Mouse (Mus musculus) kidney, embryonic 14.5 days (tissue): ENCODE data around the gene Skint8. TPM values are rescaled to one million over a fixed set of nuclear protein-coding genes. Genes with fewer than 3 reads are reported as not detected.
"Not testable (repeated sequence)": the region's sequence is repeated elsewhere in the genome, so short reads cannot be mapped to it uniquely, and the experiment has no call there.

ENCODE experiments used
- ATAC-seq: fragments of 200-750 bp; cut with Nextera tagmentation; 2 replicates; pipeline ENCODE4 v1.8.0; 2017; ENCODE audit warnings: moderate number of reproducible peaks, mild to moderate bottlenecking, moderate TSS enrichment, moderate library complexity; ENCODE audit not compliant: low FRiP score, low TSS enrichment
- H3K27ac ChIP-seq: fragments of 300-500 bp; sonication (generic); 2 replicates; pipeline ENCODE4 v1.5.1; 2014; ENCODE audit warnings: low read depth, mild to moderate bottlenecking, low read length, moderate library complexity, mixed read lengths
- H3K27me3 ChIP-seq: fragments of 300-500 bp; sonication (generic); 2 replicates; pipeline ENCODE4 v1.6.1; 2014; ENCODE audit warnings: mild to moderate bottlenecking, low read length; ENCODE audit not compliant: control insufficient read depth, insufficient read depth
- H3K36me3 ChIP-seq: fragments of 300-500 bp; sonication (generic); 2 replicates; pipeline ENCODE4 v1.6.1; 2014; ENCODE audit warnings: low read length, mixed read lengths; ENCODE audit not compliant: control insufficient read depth, insufficient read depth
- H3K4me1 ChIP-seq: fragments of 300-500 bp; sonication (generic); 2 replicates; pipeline ENCODE4 v1.6.1; 2014; ENCODE audit warnings: low read length, mixed read lengths; ENCODE audit not compliant: control insufficient read depth, insufficient read depth
- H3K4me2 ChIP-seq: fragments of 300-500 bp; sonication (generic); replicated peaks from 2 replicates; pipeline ENCODE4 v1.6.1; 2014; ENCODE audit warnings: low read depth, mild to moderate bottlenecking, low read length
- H3K4me3 ChIP-seq: fragments of 300-500 bp; sonication (generic); 2 replicates; pipeline ENCODE4 v1.5.1; 2014; ENCODE audit warnings: mild to moderate bottlenecking, low read length
- H3K9ac ChIP-seq: fragments of 300-500 bp; sonication (generic); 2 replicates; pipeline ENCODE4 v1.6.1; 2014; ENCODE audit warnings: low read depth, mild to moderate bottlenecking, low read length, moderate library complexity
- H3K9me3 ChIP-seq: fragments of 300-500 bp; sonication (generic); 2 replicates; pipeline ENCODE4 v1.6.1; 2016; ENCODE audit warnings: low read length; ENCODE audit not compliant: control insufficient read depth
- WGBS: fragments of 180-500 bp; shearing (Covaris S2); extraction: QIAGEN DNeasy Blood & Tissue Kit; methylation state at CpG from one replicate; pipeline ENCODE4 v1.1.7; 2014; 5-methylcytosine and 5-hydroxymethylcytosine counted together
- polyA plus RNA-seq: library from polyadenylated mRNA; unstranded; fragments of >200 nt; fragmentation: Nextera tagmentation; extraction: Ambion mirVana; gene quantifications from 2 replicates; pipeline ENCODE4 v1.2.1, GENCODE M21; 2014

Gene Skint8
- polyA plus RNA-seq, 1 experiment from 2014 or later: not detected

GRCm38 (mm10) chr4:111901473-111901872 is 17.7 kb upstream of the Skint8 start:
- WGBS: 95% methylated on average over 1 of the region's 1 CpGs
- ATAC-seq: no peak

GRCm38 (mm10) chr4:111902775-111903174 is 16.4 kb upstream of the Skint8 start, which contains the start of gene Slc5a9:
Gene Slc5a9, minus strand, starts transcription at chr4:111902918.
- Histone ChIP-seq H3K36me3 (no peaks in the 10 kb centered on the region), H3K4me3 (no peak within 1 kb of the TSS), H3K27ac (no peak within 1 kb of the TSS), H3K27me3 (no peaks in the 10 kb centered on the region), H3K4me1 (no peaks in the 10 kb centered on the region), H3K9ac (no peak within 1 kb of the TSS), H3K9me3 (no peaks in the 10 kb centered on the region), H3K4me2 (no peak within 1 kb of the TSS)
- no peak for ATAC-seq

More at GRCm38 (mm10) chr4:111901473-111901872, 17.7 kb upstream of the Skint8 start:
- Histone ChIP-seq H3K27me3 (no peaks in the 10 kb centered on the region), H3K4me2 (no peak overlapping the region), H3K4me3 (no peak overlapping the region), H3K27ac (no peak overlapping the region), H3K4me1 (no peaks in the 10 kb centered on the region), H3K9me3 (no peaks in the 10 kb centered on the region), H3K36me3 (no peaks in the 10 kb centered on the region), H3K9ac (no peak overlapping the region)

DNA sequence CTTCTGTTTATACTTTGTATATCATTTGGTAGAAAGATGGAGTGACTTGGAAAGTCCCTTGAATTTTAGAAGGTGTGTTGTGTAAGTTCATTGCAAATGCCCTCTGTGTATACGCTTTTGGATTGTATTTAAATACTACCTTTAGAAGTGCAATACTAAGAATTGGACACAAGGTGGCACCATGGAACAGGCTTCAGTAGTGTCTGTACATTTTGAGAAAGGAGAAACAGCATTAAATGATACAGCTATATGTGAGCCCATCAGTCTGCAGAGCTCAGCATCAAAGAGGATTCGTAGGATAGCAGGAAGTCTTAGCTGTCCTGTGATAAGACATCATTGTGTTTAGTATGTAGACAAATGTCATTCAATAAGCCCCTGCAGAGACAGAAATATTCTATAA is 11.3 kb upstream of the Skint8 start:
- ATAC-seq: peak; percentile 46; the same call in 1 of the 2 replicates
- Histone ChIP-seq H3K9ac (no peak overlapping the region), H3K4me3 (no peak overlapping the region), H3K36me3 (no peaks in the 10 kb centered on the region), H3K27ac (no peak overlapping the region), H3K4me2 (no peak overlapping the region), H3K4me1 (no peaks in the 10 kb centered on the region), H3K27me3 (no peaks in the 10 kb centered on the region), H3K9me3 (no peaks in the 10 kb centered on the region)
- WGBS: 49% methylated on average over 2 of the region's 2 CpGs

- H3K4me1 ChIP-seq: no peaks in the 10 kb centered on the region
- no peaks in the 10 kb centered on the region for H3K36me3 ChIP-seq
- no peak for ATAC-seq
- no peak overlapping the region for H3K27ac ChIP-seq
- 21% methylated on average over 1 of the region's 1 CpGs for WGBS
- no peaks in the 10 kb centered on the region for H3K9me3 ChIP-seq
- no peaks in the 10 kb centered on the region for H3K27me3 ChIP-seq
- no peak overlapping the region for H3K4me2 ChIP-seq
- no peak overlapping the region for H3K4me3 ChIP-seq
- H3K9ac ChIP-seq: no peak overlapping the region
Measured at GRCm38 (mm10) chr4:111961309-111961708, 42.1 kb downstream of the Skint8 start.

- H3K4me2 ChIP-seq, H3K9me3 ChIP-seq, ATAC-seq, H3K27ac ChIP-seq, H3K4me3 ChIP-seq, H3K27me3 ChIP-seq, H3K9ac ChIP-seq, H3K36me3 ChIP-seq, H3K4me1 ChIP-seq: not testable (repeated sequence)
- WGBS: 68% methylated on average over 1 of the region's 1 CpGs
Measured at GRCm38 (mm10) chr4:111963241-111963640, 44.0 kb downstream of the Skint8 start.

DNA sequence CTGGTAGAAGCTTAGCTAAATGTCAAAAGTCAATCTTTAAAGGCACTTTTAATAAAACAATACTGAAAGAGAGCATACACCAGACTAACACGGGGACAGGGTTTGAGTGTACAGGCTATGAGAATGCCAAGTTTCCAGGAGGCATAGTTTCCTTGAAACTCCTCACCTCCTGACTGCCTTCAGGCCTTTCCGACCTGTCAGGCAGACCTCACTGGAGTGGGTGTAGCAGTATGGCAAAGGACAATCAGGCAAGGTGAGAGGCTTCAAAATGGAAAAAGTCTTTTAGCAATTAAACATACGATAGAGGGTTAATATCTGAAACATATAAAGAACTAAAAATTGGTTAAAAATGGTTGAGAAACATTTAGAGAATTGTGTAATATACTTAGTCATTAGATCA is 44.5 kb downstream of the Skint8 start:
- H3K4me2 ChIP-seq: no peak overlapping the region
- WGBS: 80% methylated on average over 3 of the region's 3 CpGs
- no peaks in the 10 kb centered on the region for H3K9me3 ChIP-seq
- H3K27ac ChIP-seq: no peak overlapping the region
- no peaks in the 10 kb centered on the region for H3K4me1 ChIP-seq
- no peak for ATAC-seq
- H3K27me3 ChIP-seq: no peaks in the 10 kb centered on the region
- H3K4me3 ChIP-seq: no peak overlapping the region
- no peak overlapping the region for H3K9ac ChIP-seq
- H3K36me3 ChIP-seq: no peaks in the 10 kb centered on the region

DNA sequence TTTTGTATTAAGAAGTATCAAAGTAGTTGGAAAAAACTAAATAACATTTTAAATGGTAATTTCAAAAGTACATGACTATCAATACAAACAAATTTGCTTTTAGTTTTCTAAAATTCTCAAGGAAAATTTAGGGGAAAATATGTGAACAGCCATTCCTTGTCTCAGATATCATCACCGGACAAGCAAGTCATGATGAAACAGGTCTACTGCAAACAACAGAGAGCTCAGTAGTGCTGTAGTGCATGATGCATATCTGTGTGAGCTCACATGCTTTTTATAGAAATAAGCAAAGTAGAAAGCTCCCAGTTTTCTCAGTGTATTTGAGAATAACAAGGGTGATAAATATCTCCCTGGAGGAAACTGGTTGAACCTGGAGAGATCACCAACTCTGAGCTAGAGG is 53.4 kb downstream of the Skint8 start, which contains the start of gene Skint7:
Gene Skint7 (plus strand): TSS at position 301 of the 400 bp plus-strand sequence.
- 95% methylated on average over 1 of the region's 1 CpGs for WGBS
- Histone ChIP-seq H3K4me2 (no peak within 1 kb of the TSS), H3K36me3 (no peaks in the 10 kb centered on the region), H3K9me3 (no peaks in the 10 kb centered on the region), H3K27ac (no peak within 1 kb of the TSS), H3K4me3 (no peak within 1 kb of the TSS), H3K4me1 (no peaks in the 10 kb centered on the region), H3K9ac (no peak within 1 kb of the TSS), H3K27me3 (no peaks in the 10 kb centered on the region)
- no peak for ATAC-seq

Other genes with a start within 250 kb of the Skint8 start
- gene Spata6, start 199.4 kb upstream of the Skint8 start, polyA plus RNA-seq: 29.0 and 29.4 TPM in 2 replicates
- 0.30 and 1.6 TPM in 2 replicates for gene Slc5a9, start 16.5 kb upstream of the Skint8 start, polyA plus RNA-seq
- not detected in 2 replicates for gene Skint7, start 53.5 kb downstream of the Skint8 start, polyA plus RNA-seq
- gene Skint1, start 86.9 kb downstream of the Skint8 start, polyA plus RNA-seq: not detected in 2 replicates
- gene Skint4, start 152.6 kb downstream of the Skint8 start, polyA plus RNA-seq: not detected in 2 replicates